Mouse (Mus musculus): Measurements from ENCODE around the gene Depdc7. TPM values are rescaled to one million over a fixed set of nuclear protein-coding genes. Genes with fewer than 3 reads are reported as not detected.

Gene Depdc7
- total and polyA plus RNA-seq, 2 experiments from 2014 or later = 0.90 to 2.3 TPM

DNA sequence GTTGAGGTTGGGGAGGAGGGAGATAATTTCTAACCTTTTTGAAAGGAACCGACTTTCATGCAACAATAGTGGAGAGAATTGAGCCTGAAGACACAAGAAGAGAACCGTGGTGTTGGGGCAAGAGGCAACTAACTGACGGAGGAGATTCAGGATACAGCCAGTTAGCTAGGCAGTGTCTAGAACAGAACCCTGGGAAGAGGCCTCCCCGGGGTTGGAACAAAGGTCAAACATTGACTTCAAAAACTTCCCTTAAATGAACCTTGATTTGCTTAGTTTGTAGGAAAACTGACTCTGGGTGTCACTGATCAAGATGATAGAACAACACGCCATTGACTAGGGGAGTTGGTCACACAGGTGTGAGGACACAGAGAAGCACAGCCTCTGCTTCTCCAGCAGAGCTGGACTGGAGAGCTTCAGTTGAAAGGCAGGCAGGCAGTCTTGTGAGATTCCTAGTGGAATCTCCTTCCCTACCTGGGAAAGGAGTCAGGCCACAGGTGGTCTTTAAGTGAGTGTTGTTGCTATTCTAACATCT, 6.0 kb upstream of the Depdc7 start:
- no peak overlapping the region for H3K4me3 ChIP-seq (ENCODE audit: low read depth, low read length)
- H3K27me3 ChIP-seq (ENCODE audit: insufficient read depth, low read length) = no peaks in the 10 kb centered on the region
- no peak overlapping the region for H3K27ac ChIP-seq (ENCODE audit: low read depth, low read length)
- no peaks in the 10 kb centered on the region for H3K4me1 ChIP-seq (ENCODE audit: insufficient read depth, low read length)
- H3K4me2 ChIP-seq (ENCODE audit: low read depth, low read length, poor library complexity, severe bottlenecking) = no peak overlapping the region
- no peak for TF ChIP-seq CTCF (IDR thresholded peaks at IDR 0.05)
- DNase-seq (ENCODE audit: low spot score) (no peak), ATAC-seq (ENCODE audit: low FRiP score) (no peak)
- H3K9ac ChIP-seq (replicated peaks; ENCODE audit: low read length, poor library complexity, severe bottlenecking) = no peak overlapping the region
- no peaks in the 10 kb centered on the region for H3K9me3 ChIP-seq (ENCODE audit: low read length)
- WGBS = 79% methylated on average over 5 of the region's 5 CpGs
- H3K36me3 ChIP-seq (ENCODE audit: insufficient read depth, low read length) = no peaks in the 10 kb centered on the region

DNA sequence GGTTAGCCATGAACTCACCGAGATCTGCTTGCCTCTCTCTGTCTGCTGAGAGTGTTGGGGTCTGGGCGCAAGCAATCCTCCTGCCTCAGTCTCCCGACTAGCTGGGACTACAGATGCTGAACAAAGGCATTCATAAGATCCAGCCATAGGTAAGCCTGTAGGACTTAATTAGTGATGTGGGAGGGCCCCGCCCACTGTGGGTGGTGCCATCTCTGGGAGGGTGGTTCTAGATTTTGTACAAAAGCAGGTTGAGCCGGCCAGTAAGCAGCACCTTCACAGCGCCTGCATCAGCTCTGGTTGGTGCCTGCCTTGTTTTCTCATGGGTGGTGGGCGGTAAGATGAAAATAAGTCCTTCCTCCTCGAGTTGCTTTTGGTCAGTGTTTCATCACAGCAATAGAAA, 3.6 kb upstream of the Depdc7 start:
- H3K4me1 ChIP-seq (ENCODE audit: insufficient read depth, low read length) = peaks cover 5% of the 10 kb centered on the region; the same call in 1 of the 2 replicates
- H3K27me3 ChIP-seq (ENCODE audit: insufficient read depth, low read length) = peaks cover 1% of the 10 kb centered on the region; the same call in 1 of the 2 replicates
- no peak for TF ChIP-seq CTCF (IDR thresholded peaks at IDR 0.05)
- no peak overlapping the region for H3K4me2 ChIP-seq (ENCODE audit: low read depth, low read length, poor library complexity, severe bottlenecking)
- no peak for ATAC-seq (ENCODE audit: low FRiP score)
- H3K4me3 ChIP-seq (ENCODE audit: low read depth, low read length) = no peak overlapping the region
- no peaks in the 10 kb centered on the region for H3K9me3 ChIP-seq (ENCODE audit: low read length)
- no peak for DNase-seq (ENCODE audit: low spot score)
- WGBS = 60% methylated on average over 8 of the region's 8 CpGs
- H3K27ac ChIP-seq (ENCODE audit: low read depth, low read length) = no peak overlapping the region
- no peak overlapping the region for H3K9ac ChIP-seq (replicated peaks; ENCODE audit: low read length, poor library complexity, severe bottlenecking)
- no peaks in the 10 kb centered on the region for H3K36me3 ChIP-seq (ENCODE audit: insufficient read depth, low read length)

DNA sequence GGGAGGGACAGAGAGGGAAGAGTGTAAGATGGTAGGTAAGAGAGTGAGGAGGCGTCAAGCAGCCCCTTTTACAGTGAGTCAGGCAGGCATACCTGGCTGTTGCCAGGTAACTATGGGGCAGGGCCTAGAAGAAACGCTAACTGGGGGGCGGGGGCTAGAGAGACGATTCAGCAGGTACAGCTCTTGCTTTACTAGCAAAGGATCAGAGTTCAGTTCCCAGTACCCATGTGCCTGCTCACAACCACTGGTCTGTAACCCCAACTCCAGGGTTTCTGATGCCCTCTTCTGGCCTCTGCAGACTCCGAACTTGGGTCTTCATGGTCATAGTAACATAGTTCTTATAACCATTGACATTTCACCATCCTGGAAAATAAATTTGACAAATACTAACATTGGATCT, 1.3 kb upstream of the Depdc7 start:
- TF ChIP-seq CTCF (IDR thresholded peaks at IDR 0.05) = no peak
- H3K4me3 ChIP-seq (ENCODE audit: low read depth, low read length) = no peak overlapping the region
- WGBS = 48% methylated on average over 5 of the region's 5 CpGs
- H3K4me2 ChIP-seq (ENCODE audit: low read depth, low read length, poor library complexity, severe bottlenecking) = no peak overlapping the region
- no peaks in the 10 kb centered on the region for H3K36me3 ChIP-seq (ENCODE audit: insufficient read depth, low read length)
- H3K9me3 ChIP-seq (ENCODE audit: low read length) = no peaks in the 10 kb centered on the region
- no peak overlapping the region for H3K9ac ChIP-seq (replicated peaks; ENCODE audit: low read length, poor library complexity, severe bottlenecking)
- ATAC-seq (ENCODE audit: low FRiP score) (no peak), DNase-seq (ENCODE audit: low spot score) (no peak)
- peaks cover 5% of the 10 kb centered on the region; the same call in 1 of the 2 replicates for H3K4me1 ChIP-seq (ENCODE audit: insufficient read depth, low read length)
- no peak overlapping the region for H3K27ac ChIP-seq (ENCODE audit: low read depth, low read length)
- H3K27me3 ChIP-seq (ENCODE audit: insufficient read depth, low read length) = peaks cover 8% of the 10 kb centered on the region; the same call in 1 of the 2 replicates

DNA sequence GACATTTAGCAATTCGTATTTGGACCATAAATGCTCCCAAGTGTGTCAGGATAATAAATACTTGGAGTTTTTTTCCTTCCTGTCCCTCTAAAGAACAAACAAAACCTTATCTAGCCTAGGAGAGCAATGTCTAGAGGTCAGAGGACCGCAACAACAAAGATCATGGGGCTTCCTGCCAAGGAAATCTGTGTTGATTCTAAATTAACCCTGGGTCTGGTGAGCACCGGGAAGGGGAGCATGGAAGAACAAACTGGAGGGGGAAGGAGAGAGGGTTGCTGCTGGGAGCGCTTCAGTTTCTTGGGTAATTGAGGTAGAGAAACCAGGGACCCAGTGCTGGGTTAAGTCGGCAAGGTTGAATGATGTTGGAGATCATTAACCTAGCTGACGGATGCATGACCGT, 482 bp upstream of the Depdc7 start:
- WGBS = 30% methylated on average over 7 of the region's 7 CpGs
- no peak overlapping the region for H3K27ac ChIP-seq (ENCODE audit: low read depth, low read length)
- no peaks in the 10 kb centered on the region for H3K36me3 ChIP-seq (ENCODE audit: insufficient read depth, low read length)
- peak overlapping the region; percentile 99 for H3K4me2 ChIP-seq (ENCODE audit: low read depth, low read length, poor library complexity, severe bottlenecking)
- H3K9ac ChIP-seq (replicated peaks; ENCODE audit: low read length, poor library complexity, severe bottlenecking) = peak overlapping the region; percentile 54; the same call in 1 of the 2 replicates
- no peak for ATAC-seq (ENCODE audit: low FRiP score)
- H3K4me1 ChIP-seq (ENCODE audit: insufficient read depth, low read length) = peaks cover 5% of the 10 kb centered on the region; the same call in 1 of the 2 replicates
- peak; percentile 5 for DNase-seq (ENCODE audit: low spot score)
- peaks cover 8% of the 10 kb centered on the region; the same call in 1 of the 2 replicates for H3K27me3 ChIP-seq (ENCODE audit: insufficient read depth, low read length)
- TF ChIP-seq CTCF (IDR thresholded peaks at IDR 0.05) = no peak
- peak overlapping the region; percentile 70 for H3K4me3 ChIP-seq (ENCODE audit: low read depth, low read length)
- H3K9me3 ChIP-seq (ENCODE audit: low read length) = no peaks in the 10 kb centered on the region

DNA sequence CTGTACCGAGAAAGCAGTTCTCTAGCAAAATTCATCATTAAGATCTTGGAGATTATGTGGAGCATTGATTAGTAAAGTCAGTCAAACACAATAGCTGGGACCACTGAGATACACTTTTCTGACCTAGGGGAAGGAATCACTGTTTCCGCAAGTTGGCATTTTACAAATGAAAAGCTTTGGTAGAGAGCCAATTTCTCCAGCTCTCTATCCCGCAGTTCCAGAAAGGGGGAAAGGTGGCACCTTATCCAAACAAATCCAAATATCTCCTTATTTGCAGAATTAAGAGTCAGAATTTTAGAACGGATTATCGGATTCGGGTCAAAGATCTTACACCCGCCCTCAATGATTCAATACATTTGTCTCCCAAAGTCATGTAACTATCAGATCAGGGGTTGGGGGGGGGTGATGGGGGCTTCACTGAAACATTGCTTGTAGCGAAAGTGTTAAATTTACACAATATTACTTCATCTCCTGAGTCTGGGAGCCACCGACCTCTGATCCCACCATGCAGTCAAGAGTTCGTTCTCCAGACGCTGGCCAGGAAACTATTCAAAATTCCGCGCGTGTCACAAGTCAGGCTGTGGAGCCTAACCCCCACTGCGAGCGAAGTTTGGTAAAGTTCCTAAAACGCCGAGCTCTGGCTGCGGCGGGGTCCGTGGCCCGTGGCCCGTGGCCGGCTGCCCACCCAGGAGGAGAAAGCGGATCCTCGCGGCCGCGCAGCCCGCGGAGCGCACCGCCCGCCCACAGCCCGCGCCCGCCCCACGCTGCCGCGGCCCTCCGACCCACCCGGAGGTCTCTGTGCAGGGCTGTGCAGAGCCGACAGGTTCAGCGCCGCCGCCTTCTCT, 560 bp downstream of the Depdc7 start:
- DNase-seq (ENCODE audit: low spot score) = peak; percentile 6

More for the DNA sequence above, 560 bp downstream of the Depdc7 start:
- Histone ChIP-seq H3K27ac (ENCODE audit: low read depth, low read length) (no peak overlapping the region), H3K36me3 (ENCODE audit: insufficient read depth, low read length) (no peaks in the 10 kb centered on the region), H3K27me3 (ENCODE audit: insufficient read depth, low read length) (peaks cover 8% of the 10 kb centered on the region; the same call in 1 of the 2 replicates), H3K4me2 (ENCODE audit: low read depth, low read length, poor library complexity, severe bottlenecking) (peak overlapping the region; percentile 99), H3K4me3 (ENCODE audit: low read depth, low read length) (peak overlapping the region; percentile 70), H3K9me3 (ENCODE audit: low read length) (no peaks in the 10 kb centered on the region), H3K4me1 (ENCODE audit: insufficient read depth, low read length) (peaks cover 5% of the 10 kb centered on the region; the same call in 1 of the 2 replicates), H3K9ac (replicated peaks; ENCODE audit: low read length, poor library complexity, severe bottlenecking) (peak overlapping the region; percentile 54)
- TF ChIP-seq CTCF (IDR thresholded peaks at IDR 0.05) = no peak
- 4% methylated on average over 42 of the region's 46 CpGs for WGBS
- peak; percentile 65 for ATAC-seq (ENCODE audit: low FRiP score)

Measured in midbrain, postnatal 0 days (tissue).